Mouse (Mus musculus) effector memory CD4-positive, alpha-beta T cell, adult 5 months (primary cell): Measurements from ENCODE around the gene Ubxn7. TPM values are rescaled to one million over a fixed set of nuclear protein-coding genes. Genes with fewer than 3 reads are reported as not detected.

ENCODE experiments used
- polyA plus RNA-seq: library from polyadenylated mRNA; unstranded; fragments of 100-300 nt; shearing (Covaris generic); gene quantifications from one replicate; pipeline ENCODE4 v1.2.1, GENCODE M21; 2017

Ubxn7 gene
- 40.2 TPM for polyA plus RNA-seq

DNA sequence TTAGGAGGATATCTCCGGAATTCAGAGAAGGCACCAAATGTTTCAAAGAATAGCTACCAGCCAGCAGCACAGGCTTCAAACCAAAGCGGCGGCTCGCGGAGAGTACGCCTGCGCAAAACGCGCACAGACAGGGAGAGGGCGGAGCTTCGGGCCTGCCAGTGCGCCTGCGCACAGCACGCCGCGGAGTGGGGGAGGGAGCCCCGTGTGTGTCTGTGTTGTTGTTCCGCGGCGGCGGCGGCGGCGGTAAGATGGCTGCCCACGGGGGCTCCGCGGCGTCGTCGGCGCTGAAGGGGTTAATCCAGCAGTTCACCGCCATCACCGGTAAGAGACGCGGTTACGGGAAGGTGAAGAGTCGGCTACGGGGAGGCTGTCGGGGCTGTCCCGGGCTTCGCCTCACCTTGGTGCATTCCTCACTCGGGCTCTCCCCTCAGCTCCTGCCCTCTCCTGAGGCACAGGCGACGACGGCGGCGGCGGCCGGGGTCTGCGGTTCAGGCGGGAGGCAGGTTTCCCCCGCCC is at the start of gene Ubxn7:
Gene Ubxn7, plus strand, starts transcription at position 218 of the 516 bp plus-strand sequence.

DNA sequence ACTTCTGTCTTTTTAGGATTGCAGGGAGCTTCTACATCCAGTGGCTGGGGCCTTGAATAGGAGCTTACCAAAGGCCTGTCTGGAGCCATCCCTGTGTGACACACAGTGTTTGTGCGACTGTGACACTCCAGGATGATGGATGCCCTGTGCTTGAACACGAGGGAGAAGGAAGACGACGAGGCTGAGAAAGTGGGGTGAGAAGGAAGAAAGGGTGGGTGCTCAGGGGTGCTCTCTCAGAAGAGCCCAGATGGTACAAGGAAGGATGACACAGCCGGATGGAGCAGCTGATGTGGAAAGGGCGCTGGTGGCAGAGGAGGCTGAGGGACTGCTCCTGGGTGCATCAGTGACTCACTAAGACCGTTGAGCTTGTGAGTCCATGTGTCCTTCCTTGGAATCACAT is 68.2 kb downstream of the Ubxn7 start, which contains the start of gene Tm4sf19:
Gene Tm4sf19, plus strand, starts transcription at position 240 of the 400 bp plus-strand sequence.

DNA sequence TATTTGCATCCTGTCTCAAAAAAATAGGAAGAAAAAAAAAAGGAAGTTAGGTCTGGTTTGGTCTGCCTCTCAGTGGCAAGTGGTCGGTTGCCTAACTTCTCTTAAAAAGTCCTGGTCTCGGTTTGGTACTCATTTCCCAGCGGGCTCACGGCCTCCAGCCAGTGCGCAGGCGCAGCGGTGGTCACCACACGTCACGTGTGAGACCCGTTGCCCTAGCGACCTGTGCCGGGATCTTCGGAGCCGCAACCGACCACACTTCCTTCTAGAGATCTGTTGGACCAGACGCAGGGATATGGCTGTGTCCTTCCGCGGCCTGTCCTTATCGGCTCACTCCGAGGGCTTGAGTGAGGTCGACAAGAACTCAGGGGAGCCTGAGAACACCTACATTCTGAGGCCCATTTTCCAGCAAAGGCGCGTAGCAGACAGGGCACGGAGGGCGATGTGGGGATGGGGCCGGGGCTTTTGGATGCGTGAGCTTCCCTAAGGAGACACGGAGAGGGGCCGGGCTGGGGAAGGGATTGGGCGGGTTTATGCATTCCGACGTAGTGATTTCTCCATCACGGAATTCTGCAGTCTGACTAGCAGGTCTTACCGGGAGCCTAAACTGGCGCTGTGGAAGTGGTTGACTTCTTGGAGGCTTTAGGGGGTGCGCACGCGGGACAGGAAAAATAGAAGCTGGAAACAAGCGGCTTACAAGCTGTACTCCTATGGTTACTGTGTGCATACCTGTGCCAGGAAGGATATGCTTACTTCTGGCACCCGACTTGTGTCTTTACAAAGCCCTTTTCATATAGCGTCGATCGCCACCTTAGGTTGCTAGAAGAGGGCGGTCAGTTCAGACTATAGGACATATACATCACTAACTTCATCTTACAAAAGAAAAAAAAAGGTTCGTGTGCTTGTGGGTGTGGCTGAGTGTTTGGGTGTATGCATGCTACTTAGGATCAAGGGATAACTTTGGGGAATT is 87.7 kb downstream of the Ubxn7 start, which contains the start of gene Tctex1d2:
Gene Tctex1d2, plus strand, starts transcription at position 186 of the 967 bp plus-strand sequence.

DNA sequence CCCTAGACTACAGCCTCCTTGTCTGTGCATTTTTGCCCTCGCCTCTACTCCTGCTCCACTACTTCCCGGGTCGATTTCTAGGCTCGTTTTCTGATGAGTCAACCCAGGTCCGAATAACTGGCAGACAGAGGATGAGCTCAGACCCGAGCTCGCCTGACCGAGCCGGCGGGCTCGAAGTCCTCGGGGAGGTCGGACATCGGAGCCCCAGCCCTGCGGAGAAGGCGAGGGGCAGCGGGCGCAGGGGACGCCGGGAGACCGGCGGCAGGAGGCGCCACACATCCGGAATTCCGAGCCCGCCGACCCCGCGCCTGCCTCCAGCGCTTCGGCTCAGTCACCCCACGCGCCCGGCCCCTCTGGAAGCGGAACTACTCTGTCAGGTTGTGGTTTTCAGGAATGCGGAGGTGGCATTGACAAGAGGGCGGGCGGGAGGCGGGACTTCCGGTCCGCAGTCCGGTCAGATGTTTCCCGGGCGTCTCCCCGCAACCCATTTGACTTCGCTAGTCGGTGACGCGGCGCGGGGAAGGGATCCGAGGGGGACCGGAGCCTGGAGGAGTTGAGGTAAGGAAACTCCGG is 98.5 kb downstream of the Ubxn7 start, which contains the start of gene Pcyt1a:
Gene Pcyt1a, plus strand, starts transcription at position 448 of the 573 bp plus-strand sequence.

Other genes with a start within 250 kb of the Ubxn7 start
- 69.8 TPM for gene Pigx, start 232.5 kb upstream of the Ubxn7 start, polyA plus RNA-seq
- 7.2 TPM for gene Cep19, start 232.5 kb upstream of the Ubxn7 start, polyA plus RNA-seq
- gene Nrros, start 166.7 kb upstream of the Ubxn7 start, polyA plus RNA-seq, result 29.7 TPM
- not detected for gene Bex6, start 152.4 kb upstream of the Ubxn7 start, polyA plus RNA-seq
- 10.9 TPM for gene Fbxo45, start 85.1 kb upstream of the Ubxn7 start, polyA plus RNA-seq
- gene Wdr53, start 85.0 kb upstream of the Ubxn7 start, polyA plus RNA-seq, result 10.2 TPM
- not detected for gene Smco1, start 60.8 kb upstream of the Ubxn7 start, polyA plus RNA-seq
- 21.6 TPM for gene Rnf168, start 54.8 kb upstream of the Ubxn7 start, polyA plus RNA-seq
- gene Tm4sf19, start 68.2 kb downstream of the Ubxn7 start, polyA plus RNA-seq, result not detected
- 2.8 TPM for gene Tctex1d2, start 87.4 kb downstream of the Ubxn7 start, polyA plus RNA-seq
- gene Pcyt1a, start 98.7 kb downstream of the Ubxn7 start, polyA plus RNA-seq, result 12.5 TPM
- gene Slc51a, start 155.6 kb downstream of the Ubxn7 start, polyA plus RNA-seq, result not detected
- gene Zdhhc19, start 164.0 kb downstream of the Ubxn7 start, polyA plus RNA-seq, result not detected